Mouse (Mus musculus) heart, postnatal 4 days (tissue): ENCODE data around the gene Pemt. TPM values are rescaled to one million over a fixed set of nuclear protein-coding genes. Genes with fewer than 3 reads are reported as not detected.

Experiments used
- DNase-seq: peaks from one replicate; pipeline ENCODE4 v3.0.0; 2021
- total RNA-seq, 2 experiments: library from RNA; stranded (reverse); gene quantifications; 2 replicates each; pipeline ENCODE4 v1.2.3; 2021

Pemt gene
- total RNA-seq, 2 experiments from 2014 or later = 2.3 to 2.9 TPM

- no peak for DNase-seq
Observed at GRCm38 (mm10) chr11:60056520-60056919, 10.2 kb upstream of the Pemt start.

GRCm38 (mm10) chr11:60048841-60049240 is 2.6 kb upstream of the Pemt start:
- DNase-seq = no peak

- no peak for DNase-seq
Observed at GRCm38 (mm10) chr11:60045676-60046057, 622 bp downstream of the Pemt start.

- no peak for DNase-seq
Observed at GRCm38 (mm10) chr11:60044777-60045176, 1.5 kb downstream of the Pemt start.

GRCm38 (mm10) chr11:60042277-60042676 is 4.0 kb downstream of the Pemt start:
- DNase-seq = no peak

- no peak for DNase-seq
Observed at GRCm38 (mm10) chr11:60036537-60037220, 9.6 kb downstream of the Pemt start.

- DNase-seq = no peak
Observed at GRCm38 (mm10) chr11:60034911-60035400, 11.3 kb downstream of the Pemt start.

GRCm38 (mm10) chr11:60034293-60034692 is 12.0 kb downstream of the Pemt start:
- DNase-seq = no peak

- DNase-seq = no peak
Observed at GRCm38 (mm10) chr11:60032586-60033430, 13.5 kb downstream of the Pemt start.

- no peak for DNase-seq
Observed at GRCm38 (mm10) chr11:60030747-60031331, 15.4 kb downstream of the Pemt start.

- DNase-seq = no peak
Observed at GRCm38 (mm10) chr11:60029976-60030375, 16.3 kb downstream of the Pemt start.

GRCm38 (mm10) chr11:60027913-60028875 is 18.1 kb downstream of the Pemt start:
- no peak for DNase-seq

GRCm38 (mm10) chr11:60027272-60027671 is 19.0 kb downstream of the Pemt start:
- peak; percentile 90 for DNase-seq

- DNase-seq = no peak
Observed at GRCm38 (mm10) chr11:60026166-60026565, 20.1 kb downstream of the Pemt start.

- DNase-seq = no peak
Observed at GRCm38 (mm10) chr11:60021201-60021600, 25.1 kb downstream of the Pemt start.

GRCm38 (mm10) chr11:60016726-60017125 is 29.6 kb downstream of the Pemt start:
- DNase-seq = no peak

GRCm38 (mm10) chr11:60011516-60011915 is 34.8 kb downstream of the Pemt start:
- no peak for DNase-seq

GRCm38 (mm10) chr11:60009451-60009850 is 36.8 kb downstream of the Pemt start:
- DNase-seq = no peak

- no peak for DNase-seq
Observed at GRCm38 (mm10) chr11:60005866-60006265, 40.4 kb downstream of the Pemt start.

- DNase-seq = no peak
Observed at GRCm38 (mm10) chr11:60004716-60005115, 41.6 kb downstream of the Pemt start.

- DNase-seq = no peak
Observed at GRCm38 (mm10) chr11:60003811-60004210, 42.5 kb downstream of the Pemt start.
